Mouse (Mus musculus) midbrain, embryonic 13.5 days (tissue): Measurements from ENCODE around the gene Ash1l. TPM values are rescaled to one million over a fixed set of nuclear protein-coding genes. Genes with fewer than 3 reads are reported as not detected.
A peak's percentile ranks its signal among the peaks of the same experiment; 100 is the strongest.
"Not testable (repeated sequence)": the region's sequence is repeated elsewhere in the genome, so short reads cannot be mapped to it uniquely, and the experiment has no call there.

Source experiments
- ATAC-seq: fragments of 200-750 bp; cut with Nextera tagmentation; 2 replicates; pipeline ENCODE4 v1.8.0; 2017; ENCODE audit warnings: mild to moderate bottlenecking, moderate TSS enrichment, moderate library complexity
- H3K27ac ChIP-seq: fragments of 300-500 bp; sonication (generic); 2 replicates; pipeline ENCODE4 v1.5.1; 2015; ENCODE audit warnings: inconsistent platforms, mild to moderate bottlenecking, moderate library complexity
- H3K27me3 ChIP-seq: fragments of 300-500 bp; sonication (generic); 2 replicates; pipeline ENCODE4 v1.6.1; 2015; ENCODE audit warnings: mild to moderate bottlenecking, inconsistent platforms
- H3K36me3 ChIP-seq: fragments of 300-500 bp; sonication (generic); 2 replicates; pipeline ENCODE4 v1.6.1; 2015; ENCODE audit warnings: mild to moderate bottlenecking, inconsistent platforms
- H3K4me1 ChIP-seq: fragments of 300-500 bp; sonication (generic); replicated peaks from 2 replicates; pipeline ENCODE4 v1.6.1; 2015; ENCODE audit warnings: inconsistent platforms
- H3K4me2 ChIP-seq: fragments of 300-500 bp; sonication (generic); replicated peaks from 2 replicates; pipeline ENCODE4 v1.6.1; 2015; ENCODE audit warnings: moderate library complexity, mild to moderate bottlenecking, inconsistent platforms
- H3K4me3 ChIP-seq: fragments of 300-500 bp; sonication (generic); replicated peaks from 2 replicates; pipeline ENCODE4 v1.5.1; 2015; ENCODE audit warnings: mild to moderate bottlenecking, inconsistent platforms
- H3K9ac ChIP-seq: fragments of 300-500 bp; sonication (generic); replicated peaks from 2 replicates; pipeline ENCODE4 v1.6.1; 2015; ENCODE audit warnings: mild to moderate bottlenecking, inconsistent platforms
- H3K9me3 ChIP-seq: fragments of 300-500 bp; sonication (generic); 2 replicates; pipeline ENCODE4 v1.6.1; 2016; ENCODE audit warnings: mild to moderate bottlenecking, inconsistent platforms
- WGBS: fragments of 180-500 bp; shearing (Covaris S2); methylation state at CpG from one replicate; pipeline ENCODE4 v1.1.7; 2015; 5-methylcytosine and 5-hydroxymethylcytosine counted together
- polyA plus RNA-seq: library from polyadenylated mRNA; unstranded; fragments of >200 nt; fragmentation: Nextera tagmentation; extraction: Ambion mirVana; gene quantifications from 2 replicates; pipeline ENCODE4 v1.2.1, GENCODE M21; 2015

The Ash1l gene
- polyA plus RNA-seq, 1 experiment from 2014 or later, result 22.2 TPM

GRCm38 (mm10) chr3:88925651-88926050, 24.8 kb upstream of the Ash1l start:
- Histone ChIP-seq H3K4me1 (no peaks in the 10 kb centered on the region), H3K9me3 (no peaks in the 10 kb centered on the region), H3K27ac (no peak overlapping the region), H3K9ac (no peak overlapping the region), H3K36me3 (peaks cover 98% of the 10 kb centered on the region), H3K4me3 (no peak overlapping the region), H3K27me3 (no peaks in the 10 kb centered on the region), H3K4me2 (no peak overlapping the region)
- ATAC-seq, result no peak
- WGBS, result 89% methylated on average over 2 of the region's 2 CpGs

DNA sequence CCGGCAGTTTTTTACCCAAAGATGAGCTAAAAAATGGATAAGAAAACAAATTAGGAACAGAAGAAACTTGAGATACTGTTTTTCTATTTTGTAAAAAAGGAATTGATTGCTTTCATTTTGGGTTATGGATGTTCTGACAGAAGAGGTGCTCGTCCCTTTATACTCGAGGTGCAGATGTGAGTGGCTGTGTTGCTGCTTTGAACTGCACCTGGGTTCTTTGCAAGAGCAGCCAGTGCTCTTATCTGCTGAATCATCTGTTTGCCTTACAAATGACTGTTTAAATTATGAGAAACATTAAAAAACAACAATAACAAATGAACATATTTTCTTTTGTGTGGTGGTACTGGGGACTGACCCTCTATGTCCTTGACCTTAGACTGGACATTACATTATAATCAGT, 20.9 kb upstream of the Ash1l start:
- 94% methylated on average over 3 of the region's 3 CpGs for WGBS
- Histone ChIP-seq H3K27ac (no peak overlapping the region), H3K9ac (no peak overlapping the region), H3K4me3 (no peak overlapping the region), H3K4me2 (no peak overlapping the region), H3K4me1 (no peaks in the 10 kb centered on the region), H3K27me3 (no peaks in the 10 kb centered on the region), H3K9me3 (no peaks in the 10 kb centered on the region), H3K36me3 (peaks cover 93% of the 10 kb centered on the region)
- no peak for ATAC-seq

- peaks cover 63% of the 10 kb centered on the region for H3K36me3 ChIP-seq
- 93% methylated on average over 10 of the region's 10 CpGs for WGBS
Observed at GRCm38 (mm10) chr3:88939071-88939470, 11.4 kb upstream of the Ash1l start.

DNA sequence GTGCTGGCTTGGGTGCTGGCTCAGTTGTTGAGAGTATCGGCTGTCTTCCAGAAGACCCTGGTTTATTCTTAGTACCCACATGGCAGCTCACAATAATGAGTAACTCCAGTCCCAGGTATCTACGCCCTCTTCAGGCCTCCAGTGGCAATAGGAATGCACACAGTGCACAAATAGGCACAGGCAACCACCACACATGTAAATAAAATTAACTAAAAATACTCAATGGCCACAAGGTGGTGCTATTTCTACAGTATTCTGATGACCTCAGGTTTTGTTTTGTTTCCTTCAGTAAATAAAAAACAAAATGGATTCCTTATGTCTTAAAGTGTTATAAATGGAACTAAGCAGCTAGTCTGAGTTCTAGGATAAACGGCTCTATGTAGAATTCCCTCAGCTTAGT, 10.7 kb upstream of the Ash1l start:
- Histone ChIP-seq H3K4me1 (no peaks in the 10 kb centered on the region), H3K9ac (no peak overlapping the region), H3K36me3 (peaks cover 56% of the 10 kb centered on the region), H3K27ac (no peak overlapping the region), H3K4me2 (no peak overlapping the region), H3K4me3 (no peak overlapping the region), H3K9me3 (no peaks in the 10 kb centered on the region), H3K27me3 (no peaks in the 10 kb centered on the region)
- 0 out of 2 replicates have a peak, but pooled peaks have one; percentile 60 for ATAC-seq
- 73% methylated on average over 3 of the region's 3 CpGs for WGBS

More at GRCm38 (mm10) chr3:88939071-88939470, 11.4 kb upstream of the Ash1l start:
- Histone ChIP-seq H3K4me3 (no peak overlapping the region), H3K9ac (no peak overlapping the region), H3K27me3 (no peaks in the 10 kb centered on the region), H3K4me1 (no peaks in the 10 kb centered on the region), H3K27ac (no peak overlapping the region), H3K4me2 (no peak overlapping the region), H3K9me3 (no peaks in the 10 kb centered on the region)
- ATAC-seq, result no peak

GRCm38 (mm10) chr3:88942316-88942880, 8.0 kb upstream of the Ash1l start:
- Histone ChIP-seq H3K36me3 (peaks cover 39% of the 10 kb centered on the region), H3K4me2 (no peak overlapping the region), H3K27me3 (no peaks in the 10 kb centered on the region), H3K4me1 (no peaks in the 10 kb centered on the region), H3K4me3 (no peak overlapping the region), H3K27ac (no peak overlapping the region), H3K9me3 (no peaks in the 10 kb centered on the region), H3K9ac (0 out of 2 replicates have a peak overlapping the region, but pooled peaks have one; percentile 14)
- no peak for ATAC-seq
- WGBS, result 96% methylated on average over 10 of the region's 10 CpGs

GRCm38 (mm10) chr3:88944109-88944508, 6.3 kb upstream of the Ash1l start:
- Histone ChIP-seq H3K36me3 (peaks cover 26% of the 10 kb centered on the region), H3K9ac (no peak overlapping the region), H3K9me3 (no peaks in the 10 kb centered on the region), H3K4me3 (no peak overlapping the region), H3K4me2 (no peak overlapping the region), H3K27ac (no peak overlapping the region), H3K4me1 (peaks cover 17% of the 10 kb centered on the region), H3K27me3 (no peaks in the 10 kb centered on the region)
- 96% methylated on average over 4 of the region's 4 CpGs for WGBS
- ATAC-seq, result no peak

GRCm38 (mm10) chr3:88949786-88950575, 441 bp upstream of the Ash1l start:
- Histone ChIP-seq H3K4me2 (peak overlapping the region; percentile 72), H3K4me1 (peaks cover 41% of the 10 kb centered on the region), H3K9ac (peak overlapping the region; percentile 94), H3K27me3 (no peaks in the 10 kb centered on the region), H3K9me3 (no peaks in the 10 kb centered on the region), H3K4me3 (peak overlapping the region; percentile 91), H3K36me3 (no peaks in the 10 kb centered on the region), H3K27ac (peak overlapping the region; percentile 99)
- 0% methylated on average over 50 of the region's 92 CpGs for WGBS
- ATAC-seq, result peak; percentile 95

GRCm38 (mm10) chr3:88951327-88951800, 942 bp downstream of the Ash1l start:
- ATAC-seq, result no peak
- no peaks in the 10 kb centered on the region for H3K9me3 ChIP-seq
- H3K27me3 ChIP-seq, result no peaks in the 10 kb centered on the region
- WGBS, result under 1% methylated on average over 5 of the region's 5 CpGs
- H3K9ac ChIP-seq, result peak overlapping the region; percentile 94
- peak overlapping the region; percentile 99 for H3K27ac ChIP-seq
- peak overlapping the region; percentile 91 for H3K4me3 ChIP-seq
- H3K4me1 ChIP-seq, result peaks cover 41% of the 10 kb centered on the region
- H3K36me3 ChIP-seq, result no peaks in the 10 kb centered on the region
- H3K4me2 ChIP-seq, result peak overlapping the region; percentile 71

DNA sequence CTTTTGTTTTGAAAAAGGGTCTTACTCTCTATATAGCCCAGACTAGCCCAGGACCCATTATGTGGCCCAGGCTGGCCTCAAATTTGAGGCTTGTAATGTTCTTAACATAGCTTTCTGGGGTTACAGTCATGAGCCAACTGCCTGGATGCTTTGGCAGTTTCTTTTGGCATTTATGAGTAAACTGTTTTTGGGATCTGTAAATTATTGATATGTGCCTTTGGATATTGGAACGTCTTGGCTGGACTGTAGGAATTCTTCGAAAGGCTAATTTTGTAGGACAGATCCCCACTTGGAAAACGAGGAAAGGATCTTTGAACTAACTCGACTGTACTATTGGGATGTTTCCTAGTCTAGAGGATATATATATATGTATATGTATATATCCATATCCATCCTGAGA, 2.8 kb downstream of the Ash1l start:
- Histone ChIP-seq H3K4me2 (no peak overlapping the region), H3K4me3 (no peak overlapping the region), H3K4me1 (peaks cover 36% of the 10 kb centered on the region), H3K27me3 (no peaks in the 10 kb centered on the region), H3K27ac (no peak overlapping the region), H3K9ac (no peak overlapping the region), H3K9me3 (no peaks in the 10 kb centered on the region), H3K36me3 (no peaks in the 10 kb centered on the region)
- no peak for ATAC-seq
- 94% methylated on average over 4 of the region's 4 CpGs for WGBS

GRCm38 (mm10) chr3:88953736-88954135, 3.3 kb downstream of the Ash1l start:
- no peak overlapping the region for H3K27ac ChIP-seq
- no peak overlapping the region for H3K4me2 ChIP-seq
- no peak for ATAC-seq
- H3K9me3 ChIP-seq, result no peaks in the 10 kb centered on the region
- no peak overlapping the region for H3K4me3 ChIP-seq
- no peak overlapping the region for H3K9ac ChIP-seq
- no peaks in the 10 kb centered on the region for H3K27me3 ChIP-seq
- H3K36me3 ChIP-seq, result no peaks in the 10 kb centered on the region
- peaks cover 31% of the 10 kb centered on the region for H3K4me1 ChIP-seq

DNA sequence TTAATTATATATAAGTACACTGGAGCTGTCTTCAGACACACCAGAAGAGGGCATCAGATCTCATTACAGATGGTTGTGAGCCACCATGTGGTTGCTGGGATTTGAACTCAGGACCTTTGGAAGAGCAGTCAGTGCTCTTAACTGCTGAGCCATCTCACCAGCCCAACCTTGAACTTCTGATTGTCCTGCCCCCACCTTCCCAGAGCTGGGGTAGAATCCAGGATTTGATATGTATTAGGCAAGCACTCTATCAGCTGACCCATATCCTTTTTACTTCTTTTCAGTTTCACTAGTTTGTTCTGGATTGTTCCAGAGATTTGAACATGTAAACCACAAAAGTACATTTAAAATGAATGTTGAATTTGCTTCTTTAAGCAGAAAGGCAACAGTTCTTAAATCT, 12.8 kb downstream of the Ash1l start:
- not testable (repeated sequence) for H3K27ac ChIP-seq, H3K36me3 ChIP-seq, H3K4me3 ChIP-seq, H3K4me1 ChIP-seq, H3K9ac ChIP-seq, H3K27me3 ChIP-seq, ATAC-seq, H3K4me2 ChIP-seq, H3K9me3 ChIP-seq

- H3K4me3 ChIP-seq, result no peak overlapping the region
- no peaks in the 10 kb centered on the region for H3K27me3 ChIP-seq
- H3K4me1 ChIP-seq, result 0 out of 2 replicates have a peak, but pooled peaks cover 3% of the 10 kb centered on the region
- 89% methylated on average over 2 of the region's 2 CpGs for WGBS
- no peak overlapping the region for H3K4me2 ChIP-seq
- 0 out of 2 replicates have a peak, but pooled peaks cover 2% of the 10 kb centered on the region for H3K36me3 ChIP-seq
- no peaks in the 10 kb centered on the region for H3K9me3 ChIP-seq
- ATAC-seq, result no peak
- no peak overlapping the region for H3K9ac ChIP-seq
- H3K27ac ChIP-seq, result no peak overlapping the region
Observed at GRCm38 (mm10) chr3:88975012-88975411, 24.6 kb downstream of the Ash1l start.
